Mouse (Mus musculus) large intestine, adult 2 months (tissue): Measurements from ENCODE around the gene Lyve1. TPM values are rescaled to one million over a fixed set of nuclear protein-coding genes. Genes with fewer than 3 reads are reported as not detected.

ENCODE experiments used
- DNase-seq: peaks from one replicate; pipeline ENCODE4 v3.0.0-alpha.2; 2012; ENCODE audit warnings: low read depth, low spot score
- whole genome bisulfite sequencing: fragments of 180-500 bp; shearing (Covaris S2); methylation state at CpG from one replicate; pipeline ENCODE4 v1.1.7; 2018; 5-methylcytosine and 5-hydroxymethylcytosine counted together
- polyA plus RNA-seq: library from polyadenylated mRNA; depleted of rRNA; stranded (reverse); fragments of >200 nt; gene quantifications from 2 replicates; pipeline ENCODE4 v1.2.3, GENCODE M21; 2012; rRNA removed

The Lyve1 gene
- polyA plus RNA-seq, 1 experiment = 11.1 TPM

DNA sequence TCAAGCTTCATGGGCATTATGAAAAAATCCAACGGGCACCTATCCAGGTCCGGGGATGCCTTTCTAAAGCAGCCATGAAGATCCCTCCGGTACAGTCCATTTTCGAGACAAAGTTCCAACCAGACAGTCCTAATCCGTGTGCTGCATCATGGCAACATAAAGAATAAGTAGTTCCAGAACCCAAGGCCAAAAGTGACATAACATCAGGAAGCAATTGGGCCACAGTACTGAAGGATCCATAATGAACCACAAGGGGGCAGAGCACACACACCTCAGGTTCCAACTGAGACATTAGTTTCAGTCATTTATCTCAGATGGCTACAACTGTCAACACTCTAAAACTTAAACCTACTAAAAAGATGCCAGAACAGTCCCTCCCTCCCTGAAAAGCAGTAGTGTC lies 47.0 kb downstream of the Lyve1 start:
- 57% methylated on average over 5 of the region's 5 CpGs for WGBS
- DNase-seq = no peak

DNA sequence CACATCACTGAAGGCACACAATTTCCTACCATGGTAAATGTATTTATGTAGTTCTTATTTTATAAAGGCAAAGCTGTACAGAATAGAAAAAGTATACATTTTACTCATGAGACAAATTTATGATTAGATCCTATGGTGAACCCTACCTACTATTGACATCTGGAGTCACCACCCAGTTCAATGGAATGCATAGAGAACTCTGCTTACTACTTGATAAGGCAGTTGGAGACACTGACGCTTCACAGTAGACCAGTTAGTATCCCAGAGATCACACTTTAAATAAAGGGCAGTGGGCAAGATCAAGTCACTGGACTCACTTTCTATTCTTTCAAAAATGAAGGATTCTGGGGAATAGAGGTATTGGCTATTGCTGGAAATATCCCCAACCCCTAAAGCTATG lies 49.1 kb downstream of the Lyve1 start:
- WGBS = 79% methylated on average over 1 of the region's 1 CpGs
- DNase-seq = no peak

- DNase-seq = no peak
- WGBS = 86% methylated on average over 5 of the region's 5 CpGs
Measured at GRCm38 (mm10) chr7:110811529-110811928, 51.5 kb downstream of the Lyve1 start.

DNA sequence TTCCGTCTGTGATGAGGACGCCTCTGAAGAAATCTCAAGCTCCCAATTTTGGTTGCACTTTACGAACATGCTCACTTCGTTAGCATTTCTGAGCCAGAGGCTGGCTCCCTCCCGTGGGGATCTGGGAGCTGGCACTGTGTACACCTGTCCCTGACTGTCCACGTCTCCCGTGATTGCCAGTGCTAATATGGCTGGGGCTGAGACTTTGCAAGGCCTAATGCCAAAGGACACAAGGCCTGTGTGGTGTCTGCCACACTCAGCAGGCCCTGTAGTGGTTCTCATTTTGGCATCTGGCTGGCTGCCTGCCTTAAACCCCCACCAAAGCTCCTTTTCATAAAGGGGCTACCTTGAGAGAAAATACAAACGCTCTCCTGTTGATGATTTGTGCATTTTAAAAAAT lies 52.0 kb downstream of the Lyve1 start:
- DNase-seq = no peak
- WGBS = 83% methylated on average over 8 of the region's 8 CpGs

DNA sequence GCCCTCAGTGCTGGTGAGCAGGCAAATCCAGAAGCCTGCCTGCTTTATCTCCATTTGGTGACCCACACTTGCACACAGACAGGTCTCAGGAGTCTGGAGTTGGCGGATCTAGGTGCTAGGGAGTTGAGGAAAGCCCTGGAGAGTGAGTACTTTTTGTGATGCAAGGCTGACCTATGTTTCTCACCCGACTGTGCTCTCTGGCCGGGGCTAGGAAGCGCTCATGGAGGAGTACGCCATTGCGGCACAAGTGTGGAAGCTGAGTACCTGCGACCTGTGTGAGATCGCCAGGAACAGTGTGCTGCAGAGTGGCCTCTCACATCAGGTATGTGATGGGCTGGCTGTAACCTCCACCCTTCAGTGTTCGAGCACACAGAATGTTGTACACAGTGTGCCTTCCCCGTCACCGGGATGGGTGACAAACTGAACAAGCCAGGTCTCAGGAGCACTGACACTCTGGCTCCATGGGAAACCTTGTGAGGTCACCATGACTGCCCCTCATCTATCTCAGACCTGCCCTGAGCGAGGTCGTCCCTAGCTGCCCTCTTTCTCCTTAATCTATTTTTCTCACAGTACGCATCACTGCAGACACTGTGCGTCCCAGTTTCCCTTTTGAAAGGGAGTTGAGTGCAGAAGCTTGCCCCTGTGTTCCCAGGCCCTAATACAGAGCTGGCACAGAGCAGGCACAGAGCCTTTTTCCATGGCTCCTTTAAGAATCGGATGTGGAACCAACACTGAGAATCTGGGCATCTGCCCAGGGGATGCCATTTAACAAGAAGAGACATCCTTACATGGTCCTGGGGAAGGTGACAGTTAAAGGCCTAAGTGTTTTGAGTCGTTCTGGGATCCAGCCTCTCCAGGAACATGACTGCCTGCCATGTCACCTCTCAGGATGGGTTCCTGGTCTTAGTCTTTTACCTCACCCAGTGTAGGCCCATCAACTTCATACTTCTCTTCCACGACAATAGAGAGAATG lies 53.2 kb downstream of the Lyve1 start:
- 88% methylated on average over 18 of the region's 18 CpGs for WGBS
- DNase-seq = no peak

- DNase-seq = no peak
- WGBS = 63% methylated on average over 3 of the region's 3 CpGs
Measured at GRCm38 (mm10) chr7:110808962-110809361, 54.1 kb downstream of the Lyve1 start.

GRCm38 (mm10) chr7:110807460-110808030 lies 55.5 kb downstream of the Lyve1 start:
- 83% methylated on average over 13 of the region's 13 CpGs for WGBS
- DNase-seq = no peak

DNA sequence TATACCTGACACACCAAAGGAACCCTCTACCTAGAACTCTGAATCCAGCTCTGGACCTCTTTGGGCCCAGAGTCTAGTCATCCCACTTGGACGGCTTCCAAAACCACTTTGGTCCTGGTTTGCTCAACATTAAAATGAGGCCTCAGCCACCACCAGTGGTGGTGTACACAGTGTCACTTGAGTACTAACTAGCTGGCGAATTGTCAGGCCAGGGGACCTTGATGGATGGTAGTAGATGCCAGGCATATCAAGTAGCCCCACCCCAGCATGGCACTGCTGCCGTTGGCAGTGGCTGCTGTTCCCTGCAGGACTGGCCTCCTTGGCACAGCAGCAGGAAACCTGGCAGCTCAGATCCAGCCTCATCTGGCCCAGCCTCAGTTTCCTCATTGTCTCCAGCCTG lies 58.8 kb downstream of the Lyve1 start:
- 40% methylated on average over 3 of the region's 3 CpGs for WGBS
- DNase-seq = no peak

GRCm38 (mm10) chr7:110803131-110803530 lies 59.9 kb downstream of the Lyve1 start:
- 97% methylated on average over 10 of the region's 10 CpGs for WGBS
- DNase-seq = no peak

DNA sequence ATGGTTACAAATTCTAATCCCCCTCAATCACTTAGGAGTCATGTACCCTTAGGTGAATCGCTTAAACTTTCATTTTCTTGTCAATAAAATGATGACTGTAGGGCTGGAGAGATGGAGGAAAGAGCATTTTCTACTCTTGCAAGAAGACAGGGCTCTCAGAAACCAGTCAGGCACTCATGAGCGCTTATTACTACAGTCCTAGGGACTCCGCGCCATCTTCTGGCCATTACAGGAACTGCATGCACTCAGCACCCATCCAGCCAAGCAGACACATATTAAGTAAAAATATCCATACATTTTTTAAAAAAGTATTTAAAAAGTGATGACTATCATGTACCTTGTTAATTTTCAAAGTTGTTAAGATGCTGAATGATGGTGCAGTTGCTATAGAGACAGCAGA lies 62.0 kb downstream of the Lyve1 start:
- 3% methylated on average over 4 of the region's 4 CpGs for WGBS
- no peak for DNase-seq

Other genes with a start within 250 kb of the Lyve1 start
- 10.4 and 21.2 TPM in 2 replicates for gene Sbf2, start 248.3 kb downstream of the Lyve1 start, polyA plus RNA-seq
- 4.0 and 5.8 TPM in 2 replicates for gene Adm, start 235.6 kb downstream of the Lyve1 start, polyA plus RNA-seq
- 12.7 and 12.9 TPM in 2 replicates for gene Ampd3, start 95.0 kb downstream of the Lyve1 start, polyA plus RNA-seq
- gene Rnf141, start 18.8 kb downstream of the Lyve1 start, polyA plus RNA-seq = 19.1 and 30.9 TPM in 2 replicates
- 18.0 and 27.2 TPM in 2 replicates for gene Mrvi1, start 119.2 kb upstream of the Lyve1 start, polyA plus RNA-seq
- 7.2 and 11.1 TPM in 2 replicates for gene Ctr9, start 165.7 kb upstream of the Lyve1 start, polyA plus RNA-seq
- 96.9 and 102 TPM in 2 replicates for gene Eif4g2, start 219.8 kb upstream of the Lyve1 start, polyA plus RNA-seq